Mouse (Mus musculus) cerebellum, postnatal 25 days (tissue): ENCODE results near the gene Mecom.

Experiments used
- DNase-seq, 2 experiments: peaks; one replicate each; pipeline ENCODE4 v3.0.0; 2021; ENCODE audit warnings: mixed read lengths in 2 of 2

Gene Mecom

GRCm38 (mm10) chr3:30192294-30193007 lies 355.4 kb downstream of the Mecom start:
- DNase-seq = no peak

DNA sequence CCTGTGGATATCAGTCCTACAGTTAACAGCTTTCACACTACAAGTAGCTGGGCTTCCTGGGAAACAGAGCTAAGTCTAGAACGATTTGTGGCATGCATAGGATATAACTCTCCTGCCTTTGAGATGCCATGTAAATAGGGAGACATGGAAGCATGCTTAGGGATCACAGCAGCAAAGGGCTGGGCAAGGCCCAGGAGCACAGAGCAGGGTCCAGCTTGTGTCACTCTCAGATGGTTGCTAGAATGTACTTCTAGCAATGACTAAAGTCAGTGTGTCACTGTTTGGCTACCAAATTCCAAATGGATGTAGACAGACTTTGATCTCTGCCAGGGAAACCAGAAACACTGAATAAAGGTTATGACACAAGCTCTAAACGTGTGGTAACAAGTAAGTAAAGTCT lies 358.5 kb downstream of the Mecom start:
- no peak for DNase-seq

- DNase-seq = no peak
These were observed 359.9 kb downstream of the Mecom start for GRCm38 (mm10) chr3:30187812-30188469.

- no peak for DNase-seq
These were observed 365.9 kb downstream of the Mecom start for GRCm38 (mm10) chr3:30181807-30182481.

DNA sequence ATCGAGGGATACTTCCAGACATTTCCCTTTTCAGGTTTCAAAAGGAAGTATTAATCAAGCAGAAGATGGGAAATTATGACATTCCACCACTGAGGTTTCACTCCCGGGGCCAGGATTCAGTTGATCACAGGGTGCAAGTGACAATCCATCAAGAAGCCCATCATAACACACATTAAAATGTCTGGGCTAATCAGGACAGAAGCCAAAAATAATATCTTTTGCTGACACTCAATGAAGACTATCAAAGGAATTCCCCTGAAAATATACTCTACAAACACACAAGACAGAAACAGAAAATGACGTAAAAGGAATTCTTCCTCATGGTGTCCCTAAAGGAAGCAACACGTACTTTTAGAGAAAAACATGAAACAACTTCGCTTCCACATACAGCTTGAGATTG lies 371.2 kb downstream of the Mecom start:
- DNase-seq = no peak

DNA sequence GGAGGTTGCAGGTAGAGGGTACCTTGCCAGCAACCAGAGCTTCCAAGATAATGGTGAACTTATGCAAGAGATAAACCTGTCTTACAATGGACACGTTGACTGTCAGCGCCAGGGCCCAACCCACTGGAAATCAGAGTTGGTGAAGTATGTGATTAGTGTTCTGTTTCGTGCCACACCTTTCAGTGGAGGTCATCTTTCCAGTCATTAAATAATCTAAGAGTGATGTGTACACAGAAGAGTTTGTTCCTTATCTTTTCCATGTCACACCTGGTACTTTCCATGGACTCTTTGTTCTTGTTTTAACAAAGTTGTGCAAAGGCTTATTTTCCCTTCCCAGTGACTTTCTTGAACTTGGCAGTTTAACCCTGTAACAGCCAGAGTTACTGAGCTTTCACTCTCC lies 374.0 kb downstream of the Mecom start:
- no peak for DNase-seq

DNA sequence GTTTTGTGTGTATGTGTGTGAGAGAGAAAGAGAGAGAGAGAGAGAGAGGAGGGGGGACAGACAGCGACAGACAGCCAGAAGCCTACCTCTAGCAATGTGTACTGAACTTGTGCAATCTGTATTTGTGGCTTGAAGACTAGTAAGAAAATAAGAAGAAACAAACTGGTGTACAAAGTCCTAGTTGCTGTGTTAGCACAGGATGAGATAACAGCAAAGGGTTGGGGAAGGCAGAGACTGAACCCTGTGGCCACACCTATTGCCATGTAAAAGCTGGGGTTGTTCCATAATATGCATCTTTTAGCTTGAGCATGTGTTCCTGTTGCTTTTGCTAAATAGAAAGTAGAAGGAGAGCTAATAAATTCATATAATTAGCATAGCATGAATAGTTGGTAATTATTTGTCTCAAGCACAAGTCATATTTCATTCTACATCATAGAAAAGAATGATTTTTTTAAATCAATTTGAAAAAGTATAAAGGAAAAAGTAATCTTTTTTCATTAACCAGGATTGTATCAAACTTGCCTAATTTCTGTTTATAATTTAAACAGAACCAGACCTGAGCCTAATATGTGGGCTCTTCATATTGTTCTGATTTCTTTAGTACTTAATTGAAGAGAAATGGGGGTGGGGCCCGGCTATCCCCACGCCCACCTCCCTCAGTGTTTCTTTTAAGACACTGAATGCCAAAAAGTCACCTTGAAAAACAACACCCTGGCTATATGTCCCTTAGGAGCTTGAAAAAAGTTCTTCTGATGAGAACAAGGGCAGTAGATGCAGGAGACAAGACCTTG lies 379.2 kb downstream of the Mecom start:
- no peak for DNase-seq

GRCm38 (mm10) chr3:30167027-30167426 lies 380.8 kb downstream of the Mecom start:
- no peak for DNase-seq

DNA sequence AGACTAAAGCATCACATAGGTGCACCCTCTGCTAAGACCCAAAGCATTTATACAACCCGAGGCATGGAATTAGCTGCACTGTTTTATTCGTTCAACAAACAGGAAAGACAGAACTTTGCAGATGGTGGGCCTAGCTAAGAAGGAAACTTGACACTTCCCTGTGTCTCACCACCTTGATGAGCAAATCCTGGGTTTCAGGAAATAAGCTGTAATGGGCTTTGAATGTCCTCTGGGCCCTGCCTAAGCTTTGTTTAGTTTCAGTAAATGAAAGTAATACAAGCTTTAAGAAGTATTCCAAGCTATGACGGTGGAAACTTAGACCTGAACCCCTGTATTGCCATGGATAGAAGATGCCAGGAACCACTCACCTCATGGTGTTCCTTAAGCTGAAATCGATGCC lies 383.0 kb downstream of the Mecom start:
- no peak for DNase-seq

DNA sequence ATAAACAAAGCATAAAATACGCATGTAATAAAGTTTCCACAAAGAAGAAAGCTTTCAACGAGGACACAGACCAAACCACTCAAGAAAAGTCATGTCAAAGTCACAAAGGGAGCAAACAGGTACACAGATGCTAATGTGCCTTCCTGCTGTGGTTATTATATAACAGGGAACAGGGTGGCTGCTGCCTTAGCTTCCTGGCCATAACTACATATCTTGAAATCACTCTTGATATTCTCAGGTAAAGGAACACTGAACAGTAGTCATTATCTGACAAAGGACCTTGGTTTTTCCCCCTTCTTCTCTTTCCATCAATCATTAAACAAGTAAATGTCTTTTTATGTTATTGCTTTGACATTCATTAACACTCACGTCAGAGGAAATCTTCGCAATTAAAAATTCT lies 384.4 kb downstream of the Mecom start:
- no peak for DNase-seq

- DNase-seq = peak in 1 of 2 experiments; percentile 4
These were observed 386.7 kb downstream of the Mecom start for GRCm38 (mm10) chr3:30160961-30161670.

DNA sequence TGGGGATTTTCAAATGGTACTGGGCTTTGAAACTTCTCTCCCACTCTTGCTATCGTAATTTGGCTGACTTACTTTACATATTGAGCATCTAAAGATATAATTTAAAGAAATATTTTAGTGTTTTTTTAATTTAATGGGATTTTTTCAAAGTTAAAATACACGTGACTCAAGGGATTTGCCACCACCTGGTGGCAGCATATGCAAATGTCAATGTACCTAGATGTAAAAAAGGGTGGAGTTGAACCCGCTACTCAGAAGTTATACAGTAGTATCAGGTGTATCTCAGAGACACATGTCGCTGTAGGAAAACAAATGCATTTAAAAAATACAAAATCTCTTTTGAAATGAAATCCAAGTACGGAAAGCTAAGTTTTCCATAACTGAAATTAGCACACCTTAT lies 387.5 kb downstream of the Mecom start:
- DNase-seq = no peak

- DNase-seq = no peak
These were observed 390.6 kb downstream of the Mecom start for GRCm38 (mm10) chr3:30157128-30157670.

DNA sequence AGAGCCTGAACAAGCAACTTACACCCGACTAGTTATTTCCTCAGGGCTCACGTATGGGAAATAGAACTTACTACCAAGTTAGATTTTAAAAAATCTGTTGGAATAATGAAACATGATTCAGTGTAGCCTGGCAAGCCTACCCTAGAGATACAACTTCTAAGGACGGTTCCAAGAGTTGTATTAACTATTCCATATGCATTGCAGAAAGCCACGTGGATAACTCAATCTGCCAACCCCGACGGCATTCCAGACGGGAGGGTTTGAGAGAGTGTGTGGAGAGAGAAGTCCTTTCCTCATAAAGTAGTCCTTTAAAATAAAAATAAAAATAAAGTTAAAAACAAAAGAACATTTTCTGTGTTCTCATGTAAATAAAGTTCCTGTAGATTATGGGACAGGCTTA lies 393.4 kb downstream of the Mecom start:
- DNase-seq = no peak

GRCm38 (mm10) chr3:30153923-30154331 lies 393.9 kb downstream of the Mecom start:
- DNase-seq = no peak

DNA sequence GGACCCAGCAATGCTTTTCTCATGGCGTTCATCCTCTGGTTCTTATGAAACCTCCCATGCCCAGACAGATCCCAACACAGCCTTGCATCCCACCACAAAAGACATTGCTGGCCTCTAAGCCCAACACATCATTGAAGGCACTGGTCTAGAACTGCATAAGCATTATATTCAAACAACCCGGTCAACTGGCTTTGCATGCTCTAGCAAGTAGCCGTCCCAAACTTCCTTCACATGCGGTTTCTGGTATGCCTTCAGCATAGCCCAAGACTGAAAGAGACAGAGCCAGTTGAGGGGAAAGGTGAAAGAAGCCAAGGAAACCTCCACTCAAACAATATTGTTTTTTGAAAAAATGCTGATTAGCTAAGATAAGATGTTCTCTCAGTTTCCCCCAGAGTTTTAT lies 397.7 kb downstream of the Mecom start:
- no peak for DNase-seq

DNA sequence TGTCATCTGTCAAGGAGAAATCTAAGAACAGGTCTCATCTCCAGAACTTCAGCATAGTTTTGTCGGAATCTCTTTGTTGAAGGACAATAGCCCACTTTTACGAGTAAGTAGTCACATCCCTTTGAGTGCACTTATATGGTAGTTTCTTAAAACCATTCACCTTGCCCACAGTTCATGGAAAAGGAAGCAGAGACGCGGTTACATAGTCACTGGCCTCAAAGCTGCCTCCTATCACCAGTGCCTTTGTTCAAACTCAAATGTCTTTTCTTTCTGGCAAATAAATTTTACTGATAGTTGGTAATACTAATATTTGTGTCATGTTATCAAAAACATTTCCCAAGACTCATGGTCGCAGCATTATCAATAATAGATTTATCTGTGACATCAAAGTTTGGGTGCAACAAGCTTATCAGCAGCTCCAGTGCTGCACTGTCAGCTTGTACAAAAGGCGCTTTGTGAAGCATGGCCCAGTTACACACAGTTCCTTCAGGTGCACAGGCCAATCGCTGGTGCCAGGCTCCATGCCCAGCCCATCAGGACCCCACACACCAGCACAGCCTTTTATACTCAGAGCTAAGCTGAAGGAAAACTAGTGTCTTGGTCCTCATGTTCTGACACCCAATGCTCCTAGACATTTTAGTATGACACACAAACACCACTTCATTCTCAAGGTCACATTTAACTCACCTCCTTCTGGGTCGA lies 399.3 kb downstream of the Mecom start:
- DNase-seq = no peak

DNA sequence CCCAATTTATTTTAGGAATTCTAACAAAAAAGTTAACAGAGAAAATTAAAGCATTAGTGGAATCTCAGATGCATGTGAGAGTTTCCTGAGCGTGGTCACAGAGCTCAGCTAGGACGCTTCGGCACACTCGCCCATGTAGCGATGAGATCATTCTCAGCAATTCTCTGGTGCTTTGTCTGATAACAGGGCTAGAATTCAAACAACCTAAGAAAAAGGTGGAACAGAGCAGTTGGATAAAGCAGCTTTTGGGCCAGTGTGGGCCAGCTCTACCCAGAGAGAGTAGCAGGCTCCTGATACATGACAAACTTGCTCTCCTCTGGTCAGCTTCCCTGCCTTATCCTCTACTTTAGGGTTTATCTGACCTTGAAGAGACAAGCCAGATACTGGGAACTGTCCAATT lies 402.8 kb downstream of the Mecom start:
- no peak for DNase-seq

- DNase-seq = no peak
These were observed 403.8 kb downstream of the Mecom start for GRCm38 (mm10) chr3:30143961-30144411.

DNA sequence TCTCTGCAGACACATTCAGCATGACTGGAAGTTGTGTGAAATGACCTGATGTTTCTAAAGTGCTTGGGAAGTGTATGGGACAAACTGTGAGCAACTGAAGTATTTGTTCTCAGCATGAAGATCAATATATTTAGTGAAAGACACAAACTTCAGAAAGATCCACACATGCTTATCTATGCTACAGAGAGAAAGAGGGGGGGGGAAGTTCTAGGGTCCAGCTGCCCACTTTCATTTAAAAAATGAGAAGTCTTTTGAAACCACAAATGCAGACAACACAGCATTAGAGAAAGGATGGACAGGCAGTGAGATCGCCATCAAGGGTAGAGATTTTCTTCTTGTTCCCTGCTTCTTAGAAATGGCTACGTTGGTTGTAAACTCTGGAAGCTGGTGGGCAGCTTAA lies 404.4 kb downstream of the Mecom start:
- DNase-seq = no peak

DNA sequence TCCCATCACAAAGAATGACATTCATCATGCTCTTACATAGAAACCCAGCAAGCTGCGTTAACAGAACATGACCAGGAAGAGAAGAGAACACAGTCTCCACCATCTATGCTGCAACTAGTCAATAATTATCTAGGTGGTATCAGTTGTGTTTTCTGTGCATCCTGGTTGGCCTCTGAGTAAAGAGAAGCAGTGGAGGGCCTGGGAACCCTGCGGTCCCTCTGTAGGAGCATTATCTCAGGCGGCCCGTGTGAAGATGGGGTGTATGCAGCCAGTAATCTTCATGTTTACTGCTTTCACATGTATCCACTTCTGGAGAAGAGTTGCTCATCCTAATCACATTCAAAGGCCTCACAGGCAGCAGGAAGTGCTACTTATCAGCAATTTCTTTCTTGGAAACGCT lies 407.5 kb downstream of the Mecom start:
- DNase-seq = no peak

- no peak for DNase-seq
These were observed 408.1 kb downstream of the Mecom start for GRCm38 (mm10) chr3:30139678-30140077.
